Mouse (Mus musculus) spleen, adult 2 months (tissue): ENCODE measurements at regions not wholly inside any gene's neighbourhood (a gene's known extent, or its start where the extent isn't known, plus 50 kb on each side); places are given as distances from the start of the nearest gene placed in this dataset.

ENCODE experiments used
- DNase-seq, 2 experiments: peaks; one replicate each; pipeline versions ENCODE4 v3.0.0 to v3.0.0-alpha.2; 2012 to 2021; ENCODE audit warnings: low spot score in 2 of 2, low read depth in 1 of 2
- H3K27ac ChIP-seq: fragments of 200-500 bp; 2 replicates; pipeline ENCODE4 v1.5.1; 2012; ENCODE audit warnings: low read length, inconsistent platforms; ENCODE audit not compliant: insufficient read depth
- H3K27me3 ChIP-seq: fragments of 200-500 bp; 2 replicates; pipeline ENCODE4 v1.6.1; 2012; ENCODE audit warnings: mild to moderate bottlenecking, moderate library complexity, low read length, inconsistent platforms; ENCODE audit not compliant: control insufficient read depth, insufficient read depth
- H3K36me3 ChIP-seq: fragments of 200-500 bp; 2 replicates; pipeline ENCODE4 v1.6.1; 2012; ENCODE audit warnings: mild to moderate bottlenecking, low read length, inconsistent platforms; ENCODE audit not compliant: control insufficient read depth, insufficient read depth
- H3K4me1 ChIP-seq: fragments of 200-500 bp; 2 replicates; pipeline ENCODE4 v1.6.1; 2011; ENCODE audit warnings: inconsistent platforms; ENCODE audit not compliant: control insufficient read depth, insufficient read depth, insufficient read length
- H3K4me3 ChIP-seq: fragments of 200-500 bp; 2 replicates; pipeline ENCODE4 v1.5.1; 2011; ENCODE audit warnings: mild to moderate bottlenecking, inconsistent platforms; ENCODE audit not compliant: insufficient read depth, insufficient read length; ENCODE audit errors: extremely low read depth
- CTCF ChIP-seq: fragments of 200-500 bp; IDR thresholded peaks from 2 replicates; pipeline ENCODE4 v1.5.1; 2011; ENCODE audit warnings: mild to moderate bottlenecking, inconsistent platforms; ENCODE audit not compliant: insufficient read depth, insufficient read length, insufficient replicate concordance; ENCODE audit errors: extremely low read depth
- POLR2A ChIP-seq: fragments of 200-500 bp; IDR thresholded peaks from 2 replicates; pipeline ENCODE4 v1.6.1; 2011; ENCODE audit warnings: low read depth, low read length, inconsistent platforms
- WGBS: fragments of 180-500 bp; shearing (Covaris S2); methylation state at CpG from one replicate; pipeline ENCODE4 v1.1.7; 2018; 5-methylcytosine and 5-hydroxymethylcytosine counted together

- TF ChIP-seq POLR2A (no peak), CTCF (no peak)
- WGBS: 82% methylated on average over 5 of the region's 5 CpGs
- no peaks in the 10 kb centered on the region for H3K36me3 ChIP-seq
- no peak for DNase-seq
- no peaks in the 10 kb centered on the region for H3K4me1 ChIP-seq
- H3K27me3 ChIP-seq: no peaks in the 10 kb centered on the region
- no peak overlapping the region for H3K4me3 ChIP-seq
- H3K27ac ChIP-seq: no peak overlapping the region
Observed at GRCm38 (mm10) chr7:135844018-135844417, 127.9 kb upstream of the Mki67 start.

DNA sequence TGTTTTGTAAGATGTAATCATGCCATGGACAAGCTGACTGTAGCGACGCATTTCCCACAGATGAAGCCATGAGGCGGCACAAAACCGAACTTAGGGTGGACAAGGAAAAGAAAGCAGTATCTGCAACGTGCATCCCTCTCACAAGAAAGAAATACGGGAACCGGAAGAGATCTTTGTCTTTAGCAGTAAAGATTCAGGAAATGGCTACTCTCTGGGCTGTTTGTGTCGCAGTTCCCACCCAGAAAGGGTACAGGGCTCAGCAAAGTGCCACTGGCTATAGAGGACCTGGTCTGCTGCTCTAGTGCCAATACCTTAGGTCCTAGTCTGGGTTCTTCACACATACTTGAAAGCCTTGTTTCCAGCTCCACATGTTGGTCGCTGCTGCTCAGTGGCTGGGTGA, 131.1 kb upstream of the Mki67 start:
- WGBS: 25% methylated on average over 9 of the region's 9 CpGs
- TF ChIP-seq POLR2A (no peak), CTCF (no peak)
- Histone ChIP-seq H3K4me1 (no peaks in the 10 kb centered on the region), H3K4me3 (no peak overlapping the region), H3K27ac (no peak overlapping the region), H3K27me3 (no peaks in the 10 kb centered on the region), H3K36me3 (no peaks in the 10 kb centered on the region)
- no peak for DNase-seq

DNA sequence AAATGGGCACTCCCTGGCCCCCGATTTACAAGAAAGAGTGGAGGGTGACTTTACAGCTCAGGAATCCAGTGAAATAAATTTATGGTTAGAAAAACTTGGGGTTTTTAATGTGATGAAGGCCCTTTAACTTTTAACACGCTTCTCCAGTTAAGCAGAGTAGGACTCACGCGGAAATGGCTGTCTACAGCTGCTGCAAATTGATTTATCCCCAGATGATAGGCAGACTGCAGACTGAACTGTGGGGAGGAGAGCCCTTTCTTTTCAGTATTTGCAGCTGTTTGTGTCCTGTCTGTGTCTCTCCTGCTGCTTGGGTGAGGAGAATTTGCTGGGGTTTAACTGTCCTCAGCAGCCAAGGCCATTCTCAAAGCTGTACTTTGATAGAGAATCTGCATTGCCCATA, 132.0 kb upstream of the Mki67 start:
- DNase-seq: no peak
- 59% methylated on average over 4 of the region's 4 CpGs for WGBS
- Histone ChIP-seq H3K27ac (no peak overlapping the region), H3K4me3 (no peak overlapping the region), H3K4me1 (no peaks in the 10 kb centered on the region), H3K36me3 (no peaks in the 10 kb centered on the region), H3K27me3 (no peaks in the 10 kb centered on the region)
- no peak for TF ChIP-seq POLR2A
- no peak for TF ChIP-seq CTCF

DNA sequence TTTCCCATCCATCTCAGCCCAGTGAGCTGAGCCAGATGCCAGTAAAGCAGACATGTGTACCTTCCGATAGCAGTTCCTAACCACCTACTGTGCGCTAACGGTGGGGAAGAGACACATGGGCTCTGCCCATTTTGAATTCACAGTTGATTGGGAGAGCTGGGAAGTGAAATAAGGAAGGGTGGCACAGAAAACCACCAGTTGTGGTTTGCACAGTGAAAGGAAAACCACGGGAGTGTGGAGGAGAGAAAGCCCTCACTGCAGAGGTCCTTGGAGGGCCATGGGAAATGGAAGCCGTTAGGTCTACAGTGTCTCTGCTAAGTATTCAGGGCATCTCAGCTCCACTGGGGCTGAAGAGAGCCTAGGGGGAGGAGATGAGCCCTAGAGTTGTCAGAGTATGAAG, 132.7 kb upstream of the Mki67 start:
- WGBS: 57% methylated on average over 5 of the region's 5 CpGs
- no peak for DNase-seq
- H3K27ac ChIP-seq: no peak overlapping the region
- no peak overlapping the region for H3K4me3 ChIP-seq
- no peaks in the 10 kb centered on the region for H3K4me1 ChIP-seq
- H3K27me3 ChIP-seq: peaks cover 4% of the 10 kb centered on the region
- TF ChIP-seq CTCF (no peak), POLR2A (no peak)
- H3K36me3 ChIP-seq: no peaks in the 10 kb centered on the region

DNA sequence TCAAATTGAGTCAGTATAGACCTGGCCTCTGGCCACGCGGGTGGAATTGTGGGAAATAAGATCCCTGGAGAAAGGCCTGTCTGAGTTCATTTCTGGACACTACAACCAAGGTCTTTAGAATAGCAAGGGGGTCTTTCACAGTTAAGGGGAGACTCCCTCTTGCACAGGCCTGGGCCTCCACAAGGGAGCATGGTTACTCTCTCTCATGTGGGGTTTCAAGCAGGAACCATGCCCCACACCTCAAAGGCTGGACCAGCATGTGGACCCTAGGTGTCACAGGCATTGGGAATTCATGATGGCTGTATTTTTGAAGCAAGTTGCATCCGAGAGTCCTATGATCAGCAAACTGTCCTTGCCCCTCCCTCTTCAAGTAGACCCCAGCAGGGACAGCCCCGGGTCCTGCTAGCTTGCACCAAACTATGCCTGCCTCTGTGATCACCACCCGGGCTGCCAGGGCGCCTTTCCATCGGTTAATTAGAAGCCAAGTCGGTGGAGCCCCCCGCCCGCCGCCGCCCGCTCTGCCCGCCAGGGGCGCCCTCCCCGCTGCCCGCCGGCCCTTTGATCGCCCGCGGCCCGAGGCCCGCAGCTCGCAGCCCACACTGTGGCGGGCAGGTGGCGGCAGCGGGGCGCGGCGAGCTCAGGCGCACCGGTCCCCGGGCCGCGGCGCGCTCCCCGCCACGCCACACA, 137.1 kb upstream of the Mki67 start:
- H3K4me3 ChIP-seq: no peak overlapping the region
- no peaks in the 10 kb centered on the region for H3K36me3 ChIP-seq
- H3K27me3 ChIP-seq: peaks cover 4% of the 10 kb centered on the region
- TF ChIP-seq POLR2A (no peak), CTCF (no peak)
- no peak overlapping the region for H3K27ac ChIP-seq
- DNase-seq: no peak
- 12% methylated on average over 34 of the region's 39 CpGs for whole genome bisulfite sequencing
- H3K4me1 ChIP-seq: no peaks in the 10 kb centered on the region

- H3K27me3 ChIP-seq: peaks cover 4% of the 10 kb centered on the region
- H3K4me1 ChIP-seq: no peaks in the 10 kb centered on the region
- 41% methylated on average over 10 of the region's 10 CpGs for WGBS
- TF ChIP-seq CTCF: no peak
- TF ChIP-seq POLR2A: no peak
- H3K27ac ChIP-seq: no peak overlapping the region
- H3K36me3 ChIP-seq: no peaks in the 10 kb centered on the region
- DNase-seq: no peak
- no peak overlapping the region for H3K4me3 ChIP-seq
Observed at GRCm38 (mm10) chr7:135853814-135854324, 137.7 kb upstream of the Mki67 start.

- 60% methylated on average over 4 of the region's 4 CpGs for WGBS
- no peak for DNase-seq
- H3K27ac ChIP-seq: no peak overlapping the region
- H3K4me3 ChIP-seq: no peak overlapping the region
- TF ChIP-seq POLR2A (no peak), CTCF (no peak)
- no peaks in the 10 kb centered on the region for H3K27me3 ChIP-seq
- no peaks in the 10 kb centered on the region for H3K36me3 ChIP-seq
- H3K4me1 ChIP-seq: no peaks in the 10 kb centered on the region
Observed at GRCm38 (mm10) chr7:135860288-135860687, 144.1 kb upstream of the Mki67 start.
